Mouse (Mus musculus) bone marrow, adult 2 months (tissue): ENCODE measurements around the gene Olfr1054.
"Not testable (repeated sequence)": the region's sequence is repeated elsewhere in the genome, so short reads cannot be mapped to it uniquely, and the experiment has no call there.

Source experiments
- CTCF ChIP-seq: fragments of 200-500 bp; IDR thresholded peaks from 2 replicates; pipeline ENCODE4 v1.5.1; 2011; ENCODE audit warnings: low read length, control low read depth; ENCODE audit not compliant: control insufficient read depth, insufficient read depth
- POLR2A ChIP-seq: fragments of 200-500 bp; IDR thresholded peaks from 2 replicates; pipeline ENCODE4 v1.6.1; 2011; ENCODE audit warnings: low read depth, mild to moderate bottlenecking, control low read depth, low read length, borderline replicate concordance; ENCODE audit not compliant: control insufficient read depth

GRCm38 (mm10) chr2:86351751-86352150 lies 16.5 kb upstream of the Olfr1054 start:
- not testable (repeated sequence) for TF ChIP-seq CTCF, POLR2A
